Mouse (Mus musculus): ENCODE data around the gene Lag3.
"Not testable (repeated sequence)": the region's sequence is repeated elsewhere in the genome, so short reads cannot be mapped to it uniquely, and the experiment has no call there.

Lag3 gene

GRCm38 (mm10) chr6:124900056-124900800, 11.3 kb downstream of the Lag3 start:
- DNase-seq (ENCODE audit: low spot score) = no peak

GRCm38 (mm10) chr6:124898359-124898758, 13.1 kb downstream of the Lag3 start:
- no peak for DNase-seq (ENCODE audit: low spot score)

- not testable (repeated sequence) for DNase-seq (ENCODE audit: low spot score)
Observed at GRCm38 (mm10) chr6:124894113-124894512, 17.4 kb downstream of the Lag3 start.

- no peak for DNase-seq (ENCODE audit: low spot score)
Observed at GRCm38 (mm10) chr6:124890997-124891396, 20.5 kb downstream of the Lag3 start.

GRCm38 (mm10) chr6:124888555-124889125, 22.9 kb downstream of the Lag3 start:
- DNase-seq (ENCODE audit: low spot score) = no peak

GRCm38 (mm10) chr6:124887986-124888385, 23.5 kb downstream of the Lag3 start, which contains the start of gene Cd4:
Cd4 (minus strand) TSS chr6:124888221.
- no peak for DNase-seq (ENCODE audit: low spot score)

- no peak for DNase-seq (ENCODE audit: low spot score)
Observed at GRCm38 (mm10) chr6:124885956-124886381, 25.5 kb downstream of the Lag3 start.

- DNase-seq (ENCODE audit: low spot score) = no peak
Observed at GRCm38 (mm10) chr6:124884714-124885500, 26.6 kb downstream of the Lag3 start.

GRCm38 (mm10) chr6:124883351-124883750, 28.2 kb downstream of the Lag3 start:
- no peak for DNase-seq (ENCODE audit: low spot score)

GRCm38 (mm10) chr6:124881821-124882220, 29.7 kb downstream of the Lag3 start:
- DNase-seq (ENCODE audit: low spot score) = no peak

GRCm38 (mm10) chr6:124879390-124879789, 32.1 kb downstream of the Lag3 start:
- DNase-seq (ENCODE audit: low spot score) = no peak

GRCm38 (mm10) chr6:124874348-124874747, 37.2 kb downstream of the Lag3 start:
- no peak for DNase-seq (ENCODE audit: low spot score)

- no peak for DNase-seq (ENCODE audit: low spot score)
Observed at GRCm38 (mm10) chr6:124866560-124866959, 44.9 kb downstream of the Lag3 start.

GRCm38 (mm10) chr6:124865766-124866362, 45.6 kb downstream of the Lag3 start:
- DNase-seq (ENCODE audit: low spot score) = no peak

- peak; percentile 68 for DNase-seq (ENCODE audit: low spot score)
Observed at GRCm38 (mm10) chr6:124863658-124864298, 47.7 kb downstream of the Lag3 start, which contains the start of gene Gpr162. Gpr162 (minus strand) TSS chr6:124863983.

GRCm38 (mm10) chr6:124863125-124863657, 48.3 kb downstream of the Lag3 start:
- DNase-seq (ENCODE audit: low spot score) = no peak

GRCm38 (mm10) chr6:124862406-124863124, 48.9 kb downstream of the Lag3 start:
- DNase-seq (ENCODE audit: low spot score) = no peak

- DNase-seq (ENCODE audit: low spot score) = no peak
Observed at GRCm38 (mm10) chr6:124861802-124862201, 49.7 kb downstream of the Lag3 start.

- DNase-seq (ENCODE audit: low spot score) = no peak
Observed at GRCm38 (mm10) chr6:124861266-124861665, 50.2 kb downstream of the Lag3 start.

- no peak for DNase-seq (ENCODE audit: low spot score)
Observed at GRCm38 (mm10) chr6:124860511-124860910, 51.0 kb downstream of the Lag3 start.

- DNase-seq (ENCODE audit: low spot score) = peak; percentile 90
Observed at GRCm38 (mm10) chr6:124859725-124860124, 51.8 kb downstream of the Lag3 start.

Data from urinary bladder, postnatal 14 days (tissue).